Mouse (Mus musculus) embryo, embryonic 9.5 days (tissue): ENCODE measurements at regions not wholly inside any gene's neighbourhood (a gene's known extent, or its start where the extent isn't known, plus 50 kb on each side); places are given as distances from the start of the nearest gene placed in this dataset.
A peak's percentile ranks its signal among the peaks of the same experiment; 100 is the strongest.

Source experiments
- DNase-seq: peaks from one replicate; pipeline ENCODE4 v3.0.0-alpha.2; 2017; ENCODE audit errors: extremely low spot score

GRCm38 (mm10) chr1:57573829-57574228, 166.9 kb upstream of the Tyw5 start:
- no peak for DNase-seq

- no peak for DNase-seq
Observed at GRCm38 (mm10) chr1:57574530-57574929, 167.6 kb upstream of the Tyw5 start.

- DNase-seq, result no peak
Observed at GRCm38 (mm10) chr1:57576066-57576753, 169.3 kb upstream of the Tyw5 start.

- DNase-seq, result no peak
Observed at GRCm38 (mm10) chr1:57579086-57579485, 172.2 kb upstream of the Tyw5 start.

- no peak for DNase-seq
Observed at GRCm38 (mm10) chr1:57593707-57594589, 180.0 kb upstream of the Spats2l start.

GRCm38 (mm10) chr1:57594815-57595214, 179.1 kb upstream of the Spats2l start:
- no peak for DNase-seq

GRCm38 (mm10) chr1:57600951-57601350, 173.0 kb upstream of the Spats2l start:
- no peak for DNase-seq

GRCm38 (mm10) chr1:57605525-57605924, 168.4 kb upstream of the Spats2l start:
- no peak for DNase-seq

- no peak for DNase-seq
Observed at GRCm38 (mm10) chr1:57606060-57606683, 167.8 kb upstream of the Spats2l start.

- no peak for DNase-seq
Observed at GRCm38 (mm10) chr1:57607026-57607425, 166.9 kb upstream of the Spats2l start.

- no peak for DNase-seq
Observed at GRCm38 (mm10) chr1:57607626-57608422, 166.1 kb upstream of the Spats2l start.

- no peak for DNase-seq
Observed at GRCm38 (mm10) chr1:57608423-57608679, 165.6 kb upstream of the Spats2l start.

- DNase-seq, result peak; percentile 8
Observed at GRCm38 (mm10) chr1:57609307-57609706, 164.7 kb upstream of the Spats2l start.

- DNase-seq, result no peak
Observed at GRCm38 (mm10) chr1:57612171-57612570, 161.8 kb upstream of the Spats2l start.

GRCm38 (mm10) chr1:57612931-57613804, 160.8 kb upstream of the Spats2l start:
- no peak for DNase-seq

- DNase-seq, result no peak
Observed at GRCm38 (mm10) chr1:57615155-57615554, 158.8 kb upstream of the Spats2l start.

- DNase-seq, result no peak
Observed at GRCm38 (mm10) chr1:57617316-57617715, 156.6 kb upstream of the Spats2l start.

- DNase-seq, result no peak
Observed at GRCm38 (mm10) chr1:57622561-57622960, 151.4 kb upstream of the Spats2l start.

GRCm38 (mm10) chr1:57633986-57634385, 140.0 kb upstream of the Spats2l start:
- no peak for DNase-seq

GRCm38 (mm10) chr1:57642131-57642530, 131.8 kb upstream of the Spats2l start:
- DNase-seq, result no peak

- DNase-seq, result no peak
Observed at GRCm38 (mm10) chr1:57643466-57644097, 130.4 kb upstream of the Spats2l start.
